ENCODE assay signal across 19 mouse cellular contexts in the genomic region with DNA sequence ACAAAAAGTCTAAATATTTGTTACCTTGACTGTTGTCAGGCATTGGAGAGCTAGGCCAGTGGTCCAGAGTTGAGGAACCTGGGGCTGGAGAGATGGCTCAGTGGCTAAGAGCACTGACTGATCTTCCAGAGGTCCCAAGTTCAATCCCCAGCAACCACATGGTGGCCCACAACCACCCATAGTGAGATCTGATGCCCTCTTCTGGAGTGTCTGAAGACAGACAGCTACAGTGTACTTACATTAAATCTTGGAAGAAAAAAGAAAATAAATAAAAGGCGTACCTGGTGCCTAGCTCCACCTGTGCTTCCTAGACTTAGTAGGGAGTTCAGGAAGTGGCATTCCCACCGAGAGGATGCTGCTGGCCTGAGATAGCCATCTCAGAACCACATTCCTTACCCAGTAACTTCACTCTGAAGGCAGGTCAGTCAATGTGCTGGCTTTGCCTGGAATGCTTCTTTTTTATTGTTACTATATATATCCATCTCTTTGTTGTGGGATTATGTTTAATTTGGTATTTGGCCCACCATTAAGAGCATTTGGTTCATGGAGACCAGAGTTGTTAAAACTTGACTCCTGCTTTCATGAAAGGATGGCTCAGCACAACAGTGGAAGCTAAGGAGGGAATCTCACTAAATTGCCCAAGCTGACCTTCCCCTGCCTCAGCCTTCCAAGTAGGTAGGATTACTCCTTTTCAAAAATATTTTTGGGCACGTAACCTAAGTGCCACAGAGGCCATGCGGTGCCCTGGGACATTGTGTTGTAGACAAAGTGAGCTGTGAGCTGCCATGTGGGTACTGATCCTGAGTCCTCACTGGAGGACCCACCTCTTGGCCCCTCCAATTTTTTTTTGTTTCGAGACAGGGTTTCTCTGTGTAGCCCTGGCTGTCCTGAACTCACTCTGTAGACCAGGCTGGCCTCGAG. TPM values are rescaled to one million over a fixed set of nuclear protein-coding genes. Genes with fewer than 3 reads are reported as not detected.
DNase-seq lines count a peak whose midpoint lies in the region; ATAC-seq and TF ChIP-seq lines count a peak whose summit lies in the region.
"Had no signal": no experiment of that assay in that cellular context is flagged by ENCODE, and none has a peak within 500 bp of the region (broad histone marks: within the 10 kb centered on the region; RNA-seq: fewer than 3 reads in every experiment).

No protein-coding gene starts in this region.

- no peak overlapping the region for H3K4me2 ChIP-seq in intestine, embryonic 15.5 days (replicated peaks)
- H3K4me2 ChIP-seq in intestine, embryonic 16.5 days (ENCODE audit: low read depth, low read length) = no peak overlapping the region
- H3K4me2 ChIP-seq in limb, embryonic 15.5 days = no peak overlapping the region
- H3K4me2 ChIP-seq: heart, embryonic 12.5 days; midbrain, embryonic 13.5 days had no signal

- no peak overlapping the region for H3K4me3 ChIP-seq in intestine, embryonic 15.5 days (replicated peaks)
- H3K4me3 ChIP-seq in intestine, embryonic 16.5 days (ENCODE audit: low read length) = no peak overlapping the region
- H3K4me3 ChIP-seq in ES-E14 (ENCODE audit: insufficient read depth in 1 of 2, low read depth in 1 of 2, low read length in 2 of 2, poor library complexity in 1 of 2, severe bottlenecking in 1 of 2) = peak overlapping the region in 1 of 2 experiments; percentile 45; a peak in 1 of 4 replicates
- H3K4me3 ChIP-seq in limb, embryonic 15.5 days = no peak overlapping the region
- H3K4me3 ChIP-seq: heart, embryonic 12.5 days; midbrain, embryonic 13.5 days had no signal

- no peak for ATAC-seq in intestine, embryonic 15.5 days
- no peak for ATAC-seq in intestine, embryonic 16.5 days
- no peak for ATAC-seq in limb, embryonic 15.5 days (ENCODE audit: insufficient number of reproducible peaks, low FRiP score, low TSS enrichment, low read depth)

- in situ Hi-C loops in ES-E14 (cut with MboI; ENCODE audit: low sequenced_read_pairs in 2 of 2, unreplicated experiment in 2 of 2) = loop anchor here in 1 of 2 experiments (25.0 kb wide), 1 partner anchor 337 kb away; a partner anchor contains a TSS

- no peaks in the 10 kb centered on the region for H3K27me3 ChIP-seq in intestine, embryonic 15.5 days (replicated peaks)
- H3K27me3 ChIP-seq in intestine, embryonic 16.5 days (replicated peaks; ENCODE audit: control insufficient read depth, insufficient read depth, low read length) = no peaks in the 10 kb centered on the region
- no peaks in the 10 kb centered on the region for H3K27me3 ChIP-seq in limb, embryonic 15.5 days
- H3K27me3 ChIP-seq: heart, embryonic 12.5 days; midbrain, embryonic 13.5 days had no signal

- H3K9ac ChIP-seq in intestine, embryonic 15.5 days = no peak overlapping the region
- no peak overlapping the region for H3K9ac ChIP-seq in intestine, embryonic 16.5 days (ENCODE audit: low read depth, low read length)
- H3K9ac ChIP-seq in ES-E14 (ENCODE audit: insufficient read depth, low read depth, low read length, poor library complexity, severe bottlenecking) = peak overlapping the region; percentile 72; the same call in 1 of the 2 replicates
- no peak overlapping the region for H3K9ac ChIP-seq in limb, embryonic 15.5 days
- H3K9ac ChIP-seq: heart, embryonic 12.5 days; midbrain, embryonic 13.5 days had no signal

- H3K27ac ChIP-seq in intestine, embryonic 15.5 days = 0 out of 2 replicates have a peak overlapping the region, but pooled peaks have one; percentile 6
- no peak overlapping the region; the same call in 1 of the 2 replicates for H3K27ac ChIP-seq in intestine, embryonic 16.5 days (ENCODE audit: low read length)
- H3K27ac ChIP-seq in ES-E14 (ENCODE audit: insufficient read depth, low read depth, low read length, poor library complexity, severe bottlenecking) = peak overlapping the region; percentile 80
- H3K27ac ChIP-seq in limb, embryonic 15.5 days = 0 out of 2 replicates have a peak overlapping the region, but pooled peaks have one; percentile 33
- H3K27ac ChIP-seq: midbrain, embryonic 13.5 days had no signal

- no peaks in the 10 kb centered on the region for H3K9me3 ChIP-seq in intestine, embryonic 15.5 days
- H3K9me3 ChIP-seq in intestine, embryonic 16.5 days (ENCODE audit: control insufficient read depth, low read length) = no peaks in the 10 kb centered on the region
- no peaks in the 10 kb centered on the region for H3K9me3 ChIP-seq in ES-E14 (ENCODE audit: control insufficient read depth, insufficient read depth, low read depth, low read length)
- no peaks in the 10 kb centered on the region for H3K9me3 ChIP-seq in limb, embryonic 15.5 days
- H3K9me3 ChIP-seq: heart, embryonic 12.5 days; midbrain, embryonic 13.5 days had no signal

- DNase-seq in 3T3-L1 (ENCODE audit: low read depth, low spot score) (peak; percentile 31), ES-E14 (ENCODE audit: low read depth, low spot score) (no peak)
- no peak for DNase-seq in cerebellum, postnatal 4 days (ENCODE audit: low spot score in 2 of 2)
- no peak for DNase-seq in adrenal gland, postnatal 36 days
- DNase-seq: adrenal gland, postnatal 14 days; cerebellum, postnatal 10 days; gastrocnemius, postnatal 25 days; kidney, adult 11 months; kidney, postnatal 25 days; layer of hippocampus, postnatal 36 days had no signal

- peaks cover 12% of the 10 kb centered on the region for H3K4me1 ChIP-seq in intestine, embryonic 15.5 days (replicated peaks)
- peaks cover 21% of the 10 kb centered on the region for H3K4me1 ChIP-seq in intestine, embryonic 16.5 days (ENCODE audit: control insufficient read depth, insufficient read depth, low read length)
- H3K4me1 ChIP-seq in ES-E14 (ENCODE audit: control insufficient read depth in 2 of 2, insufficient read depth in 2 of 2, low read length in 2 of 2, poor library complexity in 1 of 2) = peaks cover 0 to 7% of the 10 kb centered on the region in 2 experiments; a peak in 1 of 4 replicates
- H3K4me1 ChIP-seq in limb, embryonic 15.5 days = peaks cover 20% of the 10 kb centered on the region

- peaks cover 33% of the 10 kb centered on the region for H3K36me3 ChIP-seq in intestine, embryonic 15.5 days
- H3K36me3 ChIP-seq in intestine, embryonic 16.5 days (ENCODE audit: control insufficient read depth, insufficient read depth, low read length) = peaks cover 34% of the 10 kb centered on the region
- peaks cover 45% of the 10 kb centered on the region for H3K36me3 ChIP-seq in ES-E14 (ENCODE audit: control insufficient read depth, insufficient read depth, low read length, poor library complexity, severe bottlenecking)
- H3K36me3 ChIP-seq in limb, embryonic 15.5 days = peaks cover 51% of the 10 kb centered on the region

- WGBS in intestine, embryonic 15.5 days = 68% methylated on average over 6 of the region's 6 CpGs
- WGBS in intestine, embryonic 16.5 days = 76% methylated on average over 6 of the region's 6 CpGs
- WGBS in limb, embryonic 15.5 days = 66% methylated on average over 6 of the region's 6 CpGs

TF ChIP-seq in ES-E14, 5 proteins besides CTCF, POLR2A, EP300 and RAD21:
- TF ChIP-seq CHD2 (IDR thresholded peaks at IDR 0.05; ENCODE audit: low read depth, low read length) = 0 out of 2 replicates have a peak, but pooled peaks have one; percentile 42
- TF ChIP-seq HCFC1 (IDR thresholded peaks at IDR 0.05; ENCODE audit: borderline replicate concordance, insufficient read depth, low read length) = no peak

RNA-seq across cellular contexts. Expression of a gene that starts 6.5 kb away (rescaled TPM):
- 1,027 and 1,033 TPM in 2 replicates for polyA plus RNA-seq in intestine, embryonic 15.5 days (2015; fragmentation: Nextera tagmentation; extraction: Ambion mirVana)
- polyA plus RNA-seq in intestine, embryonic 16.5 days (2015; fragmentation: Nextera tagmentation; extraction: Ambion mirVana) = 811 and 851 TPM in 2 replicates
- 3,133 and 3,400 TPM in 2 replicates for total RNA-seq in ES-E14 (2012; rRNA removed)
- 803 and 994 TPM in 2 replicates for polyA plus RNA-seq in limb, embryonic 15.5 days (2015; fragmentation: Nextera tagmentation; extraction: Ambion mirVana)
- 1,000 to 10,000 TPM; 1,017 to 1,149 TPM for total RNA-seq in adrenal gland, postnatal 36 days (2021)

RNA-seq across cellular contexts. Expression of a gene that starts 15.8 kb away (rescaled TPM):
- polyA plus RNA-seq in intestine, embryonic 15.5 days (2015; fragmentation: Nextera tagmentation; extraction: Ambion mirVana) = 3.6 and 3.7 TPM in 2 replicates
- polyA plus RNA-seq in intestine, embryonic 16.5 days (2015; fragmentation: Nextera tagmentation; extraction: Ambion mirVana) = 2.5 and 4.1 TPM in 2 replicates
- 26.7 and 28.3 TPM in 2 replicates for total RNA-seq in ES-E14 (2012; rRNA removed)
- polyA plus RNA-seq in limb, embryonic 15.5 days (2015; fragmentation: Nextera tagmentation; extraction: Ambion mirVana) = 5.7 and 6.8 TPM in 2 replicates
- 10 to 100 TPM; 12.8 to 44.6 TPM for total RNA-seq in adrenal gland, postnatal 36 days (2021)

RNA-seq across cellular contexts. Expression of a gene that starts 23.0 kb away (rescaled TPM):
- polyA plus RNA-seq in intestine, embryonic 15.5 days (2015; fragmentation: Nextera tagmentation; extraction: Ambion mirVana) = not detected in 2 replicates
- not detected in 2 replicates for polyA plus RNA-seq in intestine, embryonic 16.5 days (2015; fragmentation: Nextera tagmentation; extraction: Ambion mirVana)
- 0.49 and 1.2 TPM in 2 replicates for total RNA-seq in ES-E14 (2012; rRNA removed)
- not detected in 2 replicates for polyA plus RNA-seq in limb, embryonic 15.5 days (2015; fragmentation: Nextera tagmentation; extraction: Ambion mirVana)
- not detected for total RNA-seq in adrenal gland, postnatal 36 days (2021)
- total RNA-seq: adrenal gland, postnatal 14 days; gastrocnemius, postnatal 25 days; hematopoietic stem cell, adult 5-6 weeks; layer of hippocampus, postnatal 36 days; liver, adult 2 months had no signal
- polyA plus RNA-seq: embryonic facial prominence, embryonic 11.5 days; heart, embryonic 12.5 days; midbrain, embryonic 13.5 days; neural tube, embryonic 11.5 days had no signal

RNA-seq across cellular contexts. Expression of a gene that starts 24.0 kb away (rescaled TPM):
- polyA plus RNA-seq in intestine, embryonic 15.5 days (2015; fragmentation: Nextera tagmentation; extraction: Ambion mirVana) = 6.0 and 7.6 TPM in 2 replicates
- 3.9 and 4.8 TPM in 2 replicates for polyA plus RNA-seq in intestine, embryonic 16.5 days (2015; fragmentation: Nextera tagmentation; extraction: Ambion mirVana)
- total RNA-seq in ES-E14 (2012; rRNA removed) = 51.2 and 87.1 TPM in 2 replicates
- polyA plus RNA-seq in limb, embryonic 15.5 days (2015; fragmentation: Nextera tagmentation; extraction: Ambion mirVana) = 10.0 and 10.3 TPM in 2 replicates
- total RNA-seq in adrenal gland, postnatal 36 days (2021) = 1 to 10 TPM; 7.0 to 7.9 TPM

RNA-seq across cellular contexts. Expression of a gene that starts 32.9 kb away (rescaled TPM):
- polyA plus RNA-seq in intestine, embryonic 15.5 days (2015; fragmentation: Nextera tagmentation; extraction: Ambion mirVana) = 37.7 and 48.7 TPM in 2 replicates
- 35.9 and 41.3 TPM in 2 replicates for polyA plus RNA-seq in intestine, embryonic 16.5 days (2015; fragmentation: Nextera tagmentation; extraction: Ambion mirVana)
- 73.1 and 86.0 TPM in 2 replicates for total RNA-seq in ES-E14 (2012; rRNA removed)
- polyA plus RNA-seq in limb, embryonic 15.5 days (2015; fragmentation: Nextera tagmentation; extraction: Ambion mirVana) = 45.9 and 47.4 TPM in 2 replicates
- 1 to 10 TPM; 2.1 to 2.3 TPM for total RNA-seq in adrenal gland, postnatal 36 days (2021)
